Mouse (Mus musculus) cerebellum, adult 11-12 months (tissue): ENCODE measurements around the gene Cryba4.

Source experiments
- DNase-seq: peaks from one replicate; pipeline ENCODE4 v3.0.0; 2022

Cryba4 gene

DNA sequence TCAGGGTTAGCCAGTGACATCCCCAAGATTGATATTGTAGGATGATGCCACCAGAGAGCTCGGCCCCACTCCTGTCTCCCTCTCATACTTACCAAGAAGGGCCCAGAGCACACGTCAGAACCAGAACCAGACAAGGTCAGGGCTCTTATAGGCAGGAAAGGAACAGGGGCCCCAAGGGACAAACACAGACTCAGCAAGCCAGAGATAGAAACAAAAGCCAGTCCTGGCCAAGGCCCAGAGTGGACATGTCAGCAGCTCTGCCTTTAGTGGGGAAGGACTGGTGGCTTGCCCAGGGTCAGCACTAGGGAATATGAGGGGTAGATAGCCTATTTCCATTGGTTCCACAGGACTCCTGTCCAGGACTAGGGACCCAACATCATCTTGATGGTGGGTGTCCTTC, at the start of gene Cryba4:
Cryba4 (minus strand) TSS at position 119 of the 400 bp plus-strand sequence.
- DNase-seq = no peak

DNA sequence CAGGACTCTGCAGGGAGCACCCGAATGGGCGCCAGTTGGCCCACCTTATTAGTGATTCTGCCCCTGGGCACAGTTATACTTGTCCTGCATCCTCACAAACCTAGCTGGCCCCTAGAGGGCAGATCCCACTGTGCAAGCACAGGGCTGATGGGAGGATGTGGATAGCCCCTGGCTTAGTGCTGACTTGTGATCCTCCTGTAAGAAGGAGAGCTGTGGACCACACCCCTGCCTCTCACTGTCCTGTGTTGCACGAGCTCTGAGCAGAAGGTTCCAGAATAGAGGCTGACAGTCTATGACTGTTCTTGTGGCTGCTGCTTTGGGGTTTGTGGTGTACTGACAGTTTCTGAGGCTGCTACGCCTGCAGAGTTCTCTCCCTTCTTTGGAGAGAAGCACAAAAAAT, 49.4 kb upstream of the Cryba4 start:
- no peak for DNase-seq

DNA sequence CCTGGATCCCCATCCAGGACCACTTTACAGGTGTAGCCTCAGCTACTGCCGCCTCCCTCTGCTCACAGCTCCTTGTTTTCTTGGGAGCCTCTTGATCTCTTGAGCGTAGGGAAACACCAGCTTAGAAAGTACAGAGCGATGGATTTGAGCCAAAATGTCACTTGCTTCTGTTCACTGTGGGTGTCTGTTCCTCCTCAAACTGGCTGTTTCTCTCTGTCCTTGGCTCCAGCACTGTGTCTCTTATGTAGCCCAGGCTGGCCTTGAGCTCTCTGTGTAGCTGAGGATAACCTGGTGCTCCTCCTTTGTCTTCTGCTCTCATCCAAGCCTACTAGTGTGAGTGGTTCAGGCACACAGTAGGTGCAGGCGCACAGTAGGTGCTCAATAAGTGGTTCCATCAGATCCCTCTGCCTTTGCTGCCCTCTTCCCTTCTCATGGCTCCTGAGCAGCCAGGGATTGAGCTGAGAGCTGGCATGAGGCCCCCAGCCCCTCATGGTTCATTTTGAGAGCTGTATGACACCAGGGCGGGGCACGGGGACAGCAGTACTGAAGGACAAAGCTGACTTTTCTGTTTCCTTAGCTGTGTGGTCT, 48.5 kb upstream of the Cryba4 start:
- DNase-seq = no peak

DNA sequence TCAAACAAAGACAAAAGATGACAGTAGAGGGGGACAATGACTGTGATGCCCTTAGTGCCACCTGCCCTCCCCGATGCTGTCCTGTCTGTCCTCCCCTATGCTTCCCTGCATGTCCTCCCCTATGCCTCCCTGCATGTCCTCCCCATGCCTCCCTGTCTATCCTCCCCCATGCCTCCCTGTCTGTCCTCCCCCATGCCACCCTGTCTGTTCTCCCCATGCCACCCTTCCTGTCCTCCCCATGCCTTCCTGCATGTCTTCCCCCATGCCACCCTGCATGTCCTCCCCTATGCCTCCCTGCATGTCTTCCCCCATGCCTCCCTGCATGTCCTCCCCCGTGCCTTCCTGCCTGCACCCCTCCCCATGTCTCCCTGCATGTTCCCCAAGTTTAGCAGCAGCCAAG, 47.8 kb upstream of the Cryba4 start:
- DNase-seq = no peak

DNA sequence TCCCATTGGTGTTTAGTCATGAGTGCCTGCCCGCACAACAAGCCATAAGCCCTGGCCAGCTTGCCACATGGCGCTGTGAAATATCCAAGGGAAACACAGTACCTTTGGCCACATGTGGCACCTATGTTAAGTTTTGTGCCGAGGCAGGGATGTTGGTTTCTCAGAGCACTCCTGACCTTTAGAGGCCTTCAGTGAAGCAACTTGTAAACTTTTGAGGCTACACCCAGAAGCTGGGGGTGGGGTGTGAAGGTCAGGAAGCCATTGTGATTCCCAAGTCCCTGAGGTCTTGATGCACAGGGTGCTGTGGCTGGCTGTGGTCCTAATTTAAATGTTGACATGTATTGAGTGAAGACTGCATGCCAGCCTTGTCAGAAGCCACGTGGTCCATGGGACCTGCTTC, 47.1 kb upstream of the Cryba4 start:
- no peak for DNase-seq

DNA sequence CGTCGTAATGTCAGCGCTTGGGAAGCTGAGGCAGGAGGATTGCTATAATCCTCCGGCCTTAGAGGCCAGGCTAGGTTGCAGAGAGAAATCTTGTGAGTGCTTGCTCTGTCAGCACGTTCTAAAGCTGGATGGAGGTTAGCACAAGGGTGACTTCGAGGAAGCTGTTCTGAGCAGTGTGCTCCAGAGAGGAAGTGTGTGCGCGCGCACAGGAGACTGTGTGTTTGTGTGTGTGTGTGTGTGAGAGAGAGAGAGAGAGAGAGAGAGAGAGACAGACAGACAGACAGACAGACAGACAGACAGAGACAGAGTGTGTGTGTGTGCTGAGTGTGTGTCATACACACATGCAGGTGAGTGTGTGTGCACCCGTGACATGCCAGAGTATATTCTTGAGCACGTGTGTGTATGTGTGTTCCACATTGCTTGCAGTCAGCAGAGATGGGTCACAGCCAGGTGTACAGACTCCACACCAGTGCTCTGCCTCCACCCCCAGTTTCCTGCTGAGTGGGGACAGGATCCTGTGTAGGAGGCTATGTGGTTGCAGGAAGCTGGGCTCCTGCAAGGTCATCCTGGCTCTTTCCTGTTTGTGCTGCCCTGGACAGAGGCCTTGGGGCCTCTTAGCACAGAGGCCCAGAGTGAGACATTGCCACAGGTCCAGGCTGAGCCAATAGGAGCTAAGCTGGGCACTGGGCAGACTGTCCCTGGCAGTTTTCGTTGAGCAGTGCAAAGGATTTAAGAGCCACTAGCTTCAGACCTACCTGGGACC, 46.1 kb upstream of the Cryba4 start:
- no peak for DNase-seq

DNA sequence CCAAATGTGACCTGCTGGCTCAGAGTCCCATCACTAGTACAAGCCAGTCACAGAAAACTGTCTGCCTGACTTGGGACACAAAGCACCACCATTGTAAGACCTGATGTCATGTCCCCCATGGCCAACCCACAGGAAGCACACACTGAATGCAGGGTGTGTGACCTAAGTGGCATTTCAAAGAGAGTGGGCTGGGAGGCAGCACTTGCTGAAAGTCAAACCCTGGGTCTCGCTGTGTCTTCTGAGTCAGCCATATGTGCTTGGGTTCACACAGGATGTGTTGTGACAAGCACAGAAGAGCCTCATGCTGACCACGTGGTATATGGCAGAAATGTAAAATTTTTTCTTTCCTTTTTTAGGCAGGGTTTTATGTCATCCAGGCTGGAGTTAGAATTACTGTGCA, 44.9 kb upstream of the Cryba4 start:
- DNase-seq = no peak

DNA sequence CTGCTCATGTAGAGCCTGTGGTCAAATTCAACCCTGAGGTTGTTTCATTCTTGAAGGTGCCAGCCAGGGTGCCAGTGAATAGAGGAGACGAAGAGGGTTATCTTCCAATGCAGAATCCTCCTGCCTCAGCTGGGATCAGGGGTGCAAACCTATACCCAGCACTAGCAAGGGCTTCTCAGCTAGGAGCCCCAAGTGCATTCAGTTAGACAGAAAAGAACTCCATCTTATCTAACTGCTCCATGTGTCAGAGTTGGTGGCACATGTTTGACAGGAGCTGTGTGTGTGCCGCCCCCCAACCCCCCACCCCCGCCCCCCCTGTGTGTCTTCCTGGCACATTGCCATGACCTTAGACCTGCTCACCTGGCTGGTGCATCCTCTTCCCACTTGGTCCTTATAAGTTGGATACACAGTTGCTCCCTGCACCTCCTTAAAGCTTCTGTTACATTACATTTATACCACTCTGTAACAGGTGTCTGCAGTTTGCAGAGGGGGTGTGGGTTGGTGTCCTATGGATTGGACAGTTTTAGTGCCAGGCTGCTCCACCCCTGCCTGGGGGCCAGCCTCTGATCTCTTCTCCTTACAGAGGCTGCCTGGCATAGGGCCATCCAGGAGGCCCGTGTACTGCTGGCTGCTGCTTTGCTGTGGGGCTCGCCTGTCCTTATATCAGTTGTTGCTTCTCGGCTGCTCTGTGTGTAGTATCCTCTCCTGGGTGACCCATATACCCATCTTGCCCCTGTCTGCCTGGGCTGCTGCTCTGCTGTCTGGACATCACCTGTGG, 44.3 kb upstream of the Cryba4 start:
- no peak for DNase-seq

DNA sequence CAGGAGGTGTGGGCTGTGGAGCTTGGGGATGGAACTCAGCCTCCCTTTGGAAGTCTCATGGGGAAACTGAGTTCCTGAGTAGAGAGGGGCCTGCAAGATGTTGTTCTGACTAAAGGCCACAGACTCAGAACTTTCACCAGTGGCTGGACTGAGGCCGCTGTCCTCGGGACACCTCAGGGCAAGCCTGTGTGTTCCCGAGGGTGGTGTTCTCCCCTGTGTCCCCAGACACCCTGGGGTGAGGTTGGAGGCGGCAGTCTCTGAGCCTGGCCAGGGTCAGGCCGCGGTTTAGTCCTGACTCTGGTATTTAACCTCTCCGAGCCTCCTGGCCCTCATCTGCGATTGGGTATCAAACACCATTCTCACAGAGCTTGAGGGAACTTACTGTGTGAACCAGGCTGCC, 43.2 kb upstream of the Cryba4 start:
- no peak for DNase-seq

DNA sequence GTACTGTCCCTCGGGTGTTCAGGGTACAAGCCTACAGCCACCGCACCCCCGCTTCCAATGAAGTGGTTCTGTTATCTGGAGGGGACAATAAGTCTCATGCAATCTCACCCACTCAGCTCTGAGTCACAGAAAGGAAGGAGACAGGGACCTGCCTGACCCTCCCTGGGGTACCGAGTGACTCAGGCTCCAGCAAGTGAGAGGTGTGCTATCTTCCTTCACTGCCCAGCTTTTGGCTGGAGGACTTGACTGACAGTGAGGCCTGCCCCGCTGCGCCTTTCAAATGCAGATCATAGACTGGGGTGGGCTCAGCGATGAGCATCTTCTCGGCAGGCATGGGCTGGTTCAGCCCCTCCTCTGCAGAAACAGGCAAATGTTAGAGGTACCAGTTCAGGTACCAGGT, 42.8 kb upstream of the Cryba4 start:
- DNase-seq = no peak

DNA sequence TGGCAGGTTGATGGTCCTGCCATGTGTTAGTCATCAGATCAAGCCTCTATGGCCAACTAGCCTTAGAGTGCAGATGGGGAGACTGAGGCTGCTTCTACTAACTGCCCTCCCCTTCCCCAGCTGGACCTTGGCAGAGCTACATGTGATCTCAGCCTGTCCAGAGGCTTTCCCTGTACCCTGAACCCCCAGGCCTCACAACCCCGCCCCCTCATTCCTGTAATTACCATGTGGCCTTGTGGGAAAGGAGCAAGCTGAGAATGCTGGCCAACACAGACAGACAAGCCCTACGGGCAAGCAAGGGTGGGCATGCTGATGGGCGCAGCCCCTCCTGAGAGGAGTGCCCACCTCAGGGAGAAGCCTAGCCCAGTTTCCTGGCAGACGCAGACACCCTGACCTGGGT, 42.4 kb upstream of the Cryba4 start:
- no peak for DNase-seq

DNA sequence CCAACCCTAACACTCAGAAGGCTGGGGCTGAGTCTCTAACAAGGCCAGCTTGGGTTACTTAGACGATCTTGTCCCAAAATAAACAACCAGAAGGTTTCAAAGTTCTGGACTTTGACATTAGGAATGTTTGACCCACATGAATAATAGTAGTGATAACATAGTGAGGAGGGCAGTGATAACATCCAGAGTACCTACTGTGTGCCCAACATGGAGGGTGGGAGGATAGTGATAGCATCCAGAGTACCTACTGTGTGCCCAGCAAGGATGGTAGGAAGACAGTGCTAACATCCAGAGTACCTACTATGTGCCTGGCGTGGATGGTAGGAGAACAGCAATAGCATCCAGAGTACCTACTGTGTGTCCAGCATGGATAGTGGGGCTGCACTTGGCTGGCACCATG, 41.5 kb upstream of the Cryba4 start:
- no peak for DNase-seq

DNA sequence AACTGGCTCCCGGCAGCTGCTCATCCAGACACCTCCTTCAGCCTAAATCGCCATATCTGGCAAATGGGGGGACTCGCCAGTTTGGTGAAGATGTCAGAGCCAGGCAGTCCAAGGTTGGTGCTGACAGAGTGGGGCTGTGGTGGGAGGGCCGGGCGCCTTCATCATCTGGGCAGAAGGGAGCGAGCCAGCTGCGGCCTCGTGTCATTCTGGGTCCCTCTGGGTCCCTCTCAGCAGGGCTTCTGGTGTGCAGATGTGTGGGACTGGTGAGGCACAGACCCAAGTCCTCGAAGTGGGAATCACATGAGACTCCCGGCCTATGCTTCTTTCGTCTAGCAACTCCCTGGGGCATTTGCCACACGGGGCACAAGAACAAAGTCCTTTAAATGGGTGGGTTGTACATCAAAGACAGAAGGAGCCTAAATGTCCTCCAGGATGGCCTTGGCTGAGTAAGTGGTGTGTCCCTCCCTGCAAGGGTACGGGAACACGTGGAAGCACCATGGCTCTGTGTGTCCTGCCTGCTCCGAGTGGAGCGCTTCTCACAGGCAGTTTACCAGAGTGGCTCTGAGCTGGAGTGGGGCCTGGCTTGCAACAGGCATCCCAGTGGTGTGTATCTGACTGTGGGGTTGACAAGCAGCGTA, 40.1 kb upstream of the Cryba4 start:
- no peak for DNase-seq

DNA sequence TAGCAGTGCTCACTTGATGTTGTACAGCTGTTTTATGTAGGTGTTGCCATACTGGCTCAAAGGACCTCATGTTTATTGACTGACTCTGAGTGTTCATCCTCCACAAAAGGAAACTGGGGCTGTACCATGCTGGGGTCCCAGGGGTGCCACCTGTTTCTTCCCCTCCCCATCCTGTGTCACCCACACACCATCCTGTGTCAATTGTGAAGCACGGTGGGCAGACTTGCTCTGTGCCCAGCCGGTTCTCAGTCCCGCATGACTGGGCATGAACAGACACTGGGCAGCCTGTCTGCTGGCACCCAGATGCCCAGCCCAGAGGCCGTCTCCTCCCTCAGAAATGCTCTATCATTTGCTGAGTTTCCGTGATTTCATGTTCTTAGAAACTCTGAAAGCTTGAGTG, 39.5 kb upstream of the Cryba4 start:
- no peak for DNase-seq

DNA sequence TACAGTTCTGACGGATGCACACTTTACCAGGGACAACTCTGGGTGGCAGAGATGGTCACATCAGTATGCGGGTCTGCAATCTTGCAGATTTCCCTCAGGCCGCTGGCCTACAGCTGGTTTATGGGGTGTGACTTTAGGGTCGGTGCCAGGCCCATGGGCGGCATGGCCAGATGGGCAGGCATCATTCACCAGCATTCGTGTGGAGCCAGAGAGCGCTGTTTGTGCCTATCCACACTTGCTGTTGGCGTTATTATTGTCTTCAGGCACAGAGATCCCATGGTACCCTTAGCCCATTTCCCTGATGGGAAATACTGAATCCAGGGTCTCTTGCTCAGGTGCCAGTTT, 38.2 kb upstream of the Cryba4 start:
- DNase-seq = no peak

DNA sequence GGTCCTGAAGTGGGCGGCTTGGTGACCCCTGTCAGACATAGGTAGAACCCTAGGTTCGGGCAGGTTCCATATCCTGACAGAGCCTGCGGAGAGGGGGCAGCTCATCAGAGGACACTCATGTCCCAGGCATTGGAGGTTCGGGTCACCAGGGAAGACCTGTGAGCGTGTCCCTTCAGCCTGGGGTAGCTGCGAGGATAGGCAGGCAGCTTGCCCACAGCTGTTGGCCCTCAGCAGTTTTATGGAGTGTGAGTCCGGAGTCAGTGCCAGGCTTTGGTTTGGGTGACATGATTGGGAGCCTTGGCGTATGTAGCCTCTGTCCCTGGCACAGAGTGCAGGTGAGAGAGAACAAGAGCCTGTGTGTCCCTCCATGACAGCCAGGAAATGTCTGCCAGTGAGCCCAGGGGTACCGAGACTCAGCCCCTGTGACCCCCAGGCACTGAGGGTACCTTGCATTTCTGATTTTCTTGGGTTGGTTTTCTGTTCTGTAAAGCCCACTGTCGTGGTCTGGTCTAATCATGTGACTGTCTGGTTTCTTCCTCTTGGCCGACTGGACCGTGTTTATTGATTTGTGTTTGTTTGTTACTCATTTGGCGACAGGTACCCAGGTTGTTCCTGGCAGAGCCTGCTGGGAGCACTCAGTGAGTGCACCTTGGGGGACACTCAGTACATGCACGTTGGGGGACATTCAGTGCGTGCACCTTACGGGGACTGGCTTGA, 37.7 kb upstream of the Cryba4 start:
- peak; percentile 69 for DNase-seq

DNA sequence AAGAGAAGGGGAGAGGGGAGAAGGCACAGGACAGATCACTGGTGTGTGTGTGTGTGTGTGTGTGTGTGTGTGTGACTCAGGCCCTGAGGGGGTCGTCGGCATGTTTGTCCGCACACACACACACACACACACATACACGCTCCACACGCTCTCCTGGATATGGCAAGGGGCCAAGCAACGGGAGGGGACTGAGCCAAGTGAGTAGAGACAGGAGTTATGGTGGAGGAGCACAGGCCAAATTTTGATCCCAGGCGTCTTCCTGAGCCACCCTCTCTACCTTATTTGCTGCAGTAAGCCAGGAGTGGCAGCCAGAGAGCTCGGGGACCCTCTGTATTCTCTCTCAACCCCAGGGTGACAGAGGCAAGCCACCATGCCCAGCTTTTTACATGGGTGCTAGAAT, 36.9 kb upstream of the Cryba4 start:
- DNase-seq = peak; percentile 56

DNA sequence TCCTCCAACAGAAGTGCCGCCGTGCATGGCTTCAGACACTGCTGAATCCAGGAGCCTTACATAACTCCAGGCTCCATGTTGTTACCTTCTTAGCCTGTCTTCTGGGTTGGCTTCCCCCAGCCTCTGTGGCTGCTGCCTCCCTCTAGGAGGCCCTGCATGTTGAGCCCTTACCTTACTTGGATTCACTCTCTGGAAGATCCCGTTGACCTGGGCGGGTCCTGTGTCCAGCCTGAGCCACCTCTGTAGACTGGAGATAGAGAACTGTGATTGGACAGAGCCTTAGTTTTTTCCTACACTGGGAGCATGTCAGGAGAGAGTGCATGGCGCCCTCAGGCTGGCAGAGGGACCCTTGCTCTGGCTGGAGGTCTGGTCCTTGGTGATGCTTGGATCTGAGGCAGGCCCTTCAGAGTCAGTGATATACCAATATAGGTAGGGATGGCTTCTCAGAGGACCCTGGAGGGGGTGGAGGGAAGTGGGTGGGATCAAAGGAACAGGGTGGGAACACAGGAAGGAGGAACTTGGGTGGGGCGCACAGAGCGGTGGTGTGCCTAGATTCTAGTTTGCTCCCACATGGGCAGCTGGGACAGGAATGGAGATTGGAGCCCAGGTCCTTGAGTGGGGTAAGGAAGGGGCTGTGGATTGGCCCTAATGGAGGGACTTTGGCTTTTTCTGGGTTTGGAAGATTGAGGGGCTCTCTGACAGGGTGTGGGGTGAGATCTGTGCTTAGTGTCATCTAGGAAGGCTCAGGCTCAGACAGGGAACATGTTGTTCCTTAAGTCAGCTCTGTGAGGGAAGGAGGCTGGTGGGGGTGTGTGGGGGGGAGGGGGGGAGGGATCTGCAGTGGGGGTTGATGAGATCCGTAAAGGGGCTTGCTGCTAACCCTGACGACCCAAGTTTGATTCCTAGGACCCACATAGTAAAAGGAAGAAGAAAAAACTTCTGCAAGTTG, 36.1 kb upstream of the Cryba4 start:
- no peak for DNase-seq

DNA sequence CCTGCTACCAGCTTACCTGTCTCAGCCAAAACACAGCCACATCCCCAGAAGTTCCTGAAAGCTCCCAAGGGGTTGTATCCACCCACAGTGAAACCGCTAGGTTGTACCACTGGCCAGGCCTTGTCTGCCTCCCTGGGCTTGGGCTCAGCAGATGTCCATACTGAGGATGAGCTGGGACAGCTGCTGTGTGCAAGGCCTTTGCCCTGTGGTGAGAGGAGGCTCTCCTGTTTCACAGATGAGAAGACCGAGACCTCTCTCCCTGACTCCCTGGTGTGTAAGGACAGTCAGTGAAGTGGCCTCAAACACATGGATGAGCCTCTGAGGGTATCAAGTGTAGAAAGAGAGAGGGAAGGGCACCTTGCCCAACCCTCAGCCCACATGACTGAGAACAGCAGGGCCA, 35.3 kb upstream of the Cryba4 start:
- no peak for DNase-seq

DNA sequence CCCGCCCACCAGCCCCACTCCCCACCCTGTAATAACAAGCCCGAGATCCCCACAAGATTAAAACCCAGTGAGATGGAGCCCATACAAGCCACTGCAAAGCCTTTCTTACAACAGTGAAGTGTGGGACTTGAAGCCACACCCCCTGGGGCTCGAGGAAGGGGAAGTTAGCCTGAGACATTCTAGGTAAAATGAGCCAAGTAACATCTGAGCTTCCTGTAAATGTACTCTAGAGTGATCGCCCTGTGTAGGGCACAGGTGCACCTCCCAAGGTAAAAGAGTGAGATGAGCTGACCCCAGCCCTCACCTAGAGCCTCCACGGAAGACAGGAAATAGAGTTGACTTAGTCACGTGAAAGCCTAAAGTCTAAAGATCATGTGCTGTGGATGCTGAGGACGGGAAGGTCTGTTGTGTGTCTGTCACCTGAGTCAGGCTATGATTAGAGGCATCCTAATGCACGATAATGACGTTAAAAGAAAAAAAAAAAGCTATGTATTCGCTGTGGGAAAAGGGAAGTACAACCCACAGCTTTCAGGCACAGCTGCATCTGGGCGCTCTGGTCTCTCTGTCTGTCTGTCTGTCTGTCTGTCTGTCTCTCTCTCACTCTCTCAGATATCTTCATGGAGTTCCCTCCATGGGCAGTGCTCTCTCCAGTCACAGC, 34.8 kb upstream of the Cryba4 start:
- no peak for DNase-seq

DNA sequence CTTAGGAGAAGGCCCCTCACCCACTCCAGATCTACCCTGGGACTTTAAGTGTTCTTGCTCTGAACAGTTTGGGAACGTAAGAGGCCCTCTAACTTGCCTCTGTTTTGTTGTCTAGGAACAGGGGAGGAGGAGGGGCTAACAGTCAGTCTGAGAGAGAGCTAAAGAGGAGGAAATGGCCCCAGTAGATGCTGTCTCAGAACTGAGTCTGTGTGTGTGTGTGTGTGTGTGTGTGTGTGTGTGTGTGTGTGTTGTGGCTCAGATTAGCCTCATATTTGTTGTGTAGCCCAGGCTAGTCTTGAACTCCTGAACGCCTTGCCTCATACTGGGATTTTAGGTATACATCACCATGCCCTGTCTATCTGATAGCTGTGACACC, 34.3 kb upstream of the Cryba4 start:
- no peak for DNase-seq
